Mouse (Mus musculus) intestine, embryonic 15.5 days (tissue): Measurements from ENCODE around the gene C530025M09Rik. TPM values are rescaled to one million over a fixed set of nuclear protein-coding genes. Genes with fewer than 3 reads are reported as not detected.

ENCODE experiments used
- ATAC-seq: fragments of 200-750 bp; cut with Nextera tagmentation; 2 replicates; pipeline ENCODE4 v1.8.0; 2017; ENCODE audit warnings: moderate TSS enrichment, moderate library complexity
- H3K27ac ChIP-seq: fragments of 300-500 bp; sonication (generic); 2 replicates; pipeline ENCODE4 v1.5.1; 2015; ENCODE audit warnings: mild to moderate bottlenecking, inconsistent platforms
- H3K27me3 ChIP-seq: fragments of 300-500 bp; sonication (generic); replicated peaks from 2 replicates; pipeline ENCODE4 v1.6.1; 2015; ENCODE audit warnings: inconsistent platforms
- H3K36me3 ChIP-seq: fragments of 300-500 bp; sonication (generic); 2 replicates; pipeline ENCODE4 v1.6.1; 2015; ENCODE audit warnings: inconsistent platforms
- H3K4me1 ChIP-seq: fragments of 300-500 bp; sonication (generic); replicated peaks from 2 replicates; pipeline ENCODE4 v1.6.1; 2015; ENCODE audit warnings: inconsistent platforms
- H3K4me2 ChIP-seq: fragments of 300-500 bp; sonication (generic); replicated peaks from 2 replicates; pipeline ENCODE4 v1.6.1; 2015; ENCODE audit warnings: mild to moderate bottlenecking, inconsistent platforms
- H3K4me3 ChIP-seq: fragments of 300-500 bp; sonication (generic); replicated peaks from 2 replicates; pipeline ENCODE4 v1.5.1; 2015; ENCODE audit warnings: inconsistent platforms
- H3K9ac ChIP-seq: fragments of 300-500 bp; sonication (generic); 2 replicates; pipeline ENCODE4 v1.6.1; 2015; ENCODE audit warnings: inconsistent platforms
- H3K9me3 ChIP-seq: fragments of 300-500 bp; sonication (generic); 2 replicates; pipeline ENCODE4 v1.6.1; 2016; ENCODE audit warnings: inconsistent platforms
- WGBS: fragments of 180-500 bp; shearing (Covaris S2); methylation state at CpG from one replicate; pipeline ENCODE4 v1.1.7; 2015; 5-methylcytosine and 5-hydroxymethylcytosine counted together
- polyA plus RNA-seq: library from polyadenylated mRNA; unstranded; fragments of >200 nt; fragmentation: Nextera tagmentation; extraction: Ambion mirVana; gene quantifications from 2 replicates; pipeline ENCODE4 v1.2.1, GENCODE M21; 2015

The C530025M09Rik gene
- 0.25 TPM in 1 of 2 replicates, not detected in the other for polyA plus RNA-seq

DNA sequence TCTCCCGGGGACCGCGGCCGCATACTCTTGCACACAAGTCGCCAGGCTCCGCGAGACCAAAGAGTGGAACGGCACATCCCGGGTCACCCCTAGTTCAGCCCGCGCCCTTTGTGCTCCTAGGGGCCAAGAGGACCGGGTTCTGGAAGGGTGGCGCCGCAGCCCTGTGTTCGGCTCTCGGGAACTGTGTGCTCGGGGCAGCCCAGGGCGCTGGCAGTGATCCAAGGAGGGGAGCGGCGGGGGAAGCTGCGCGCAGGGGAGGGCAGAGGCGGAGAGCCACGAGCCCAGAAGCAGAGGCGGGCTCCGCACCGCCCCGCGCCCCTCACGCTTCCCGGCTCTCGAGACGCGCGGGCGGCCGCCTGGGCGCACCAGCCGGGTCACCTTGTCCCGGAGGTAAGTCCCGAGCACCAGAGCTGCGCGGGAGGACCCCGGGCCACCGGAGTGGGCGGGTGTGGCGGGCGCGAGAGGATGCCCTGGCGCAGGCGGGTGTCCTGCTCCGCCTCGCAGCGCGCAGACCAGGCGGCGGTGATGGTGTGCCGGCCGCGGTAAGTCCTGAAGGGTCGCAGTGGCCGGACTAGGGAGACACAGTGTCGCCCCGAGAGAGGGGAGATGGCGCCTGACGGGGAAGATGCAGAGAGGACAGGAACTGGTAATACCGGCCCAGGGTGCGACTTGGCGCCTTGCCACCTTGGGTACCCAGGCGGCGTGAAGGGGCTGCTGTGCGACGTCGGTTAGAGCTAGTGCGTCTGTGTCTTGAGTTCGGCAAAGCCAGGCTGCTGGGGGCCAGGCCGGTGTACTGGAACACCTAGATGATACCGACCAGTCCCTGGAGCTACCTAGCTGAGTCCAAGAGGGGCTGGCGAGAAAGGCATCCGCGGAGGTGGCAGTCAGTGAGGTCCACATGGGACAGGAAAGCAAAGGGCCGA lies at the start of gene C530025M09Rik:
C530025M09Rik (minus strand) TSS at position 678 of the 923 bp plus-strand sequence.
- H3K27me3 ChIP-seq: peaks cover 39% of the 10 kb centered on the region
- peak within 1 kb of the TSS; percentile 48 for H3K4me3 ChIP-seq
- H3K4me2 ChIP-seq: peak within 1 kb of the TSS; percentile 91
- peak within 1 kb of the TSS; percentile 30 for H3K9ac ChIP-seq
- no peak within 1 kb of the TSS for H3K27ac ChIP-seq
- H3K36me3 ChIP-seq: no peaks in the 10 kb centered on the region
- H3K9me3 ChIP-seq: no peaks in the 10 kb centered on the region
- WGBS: under 1% methylated on average over 75 of the region's 82 CpGs
- peak; percentile 92 for ATAC-seq
- H3K4me1 ChIP-seq: peaks cover 17% of the 10 kb centered on the region; the same call in 1 of the 2 replicates

DNA sequence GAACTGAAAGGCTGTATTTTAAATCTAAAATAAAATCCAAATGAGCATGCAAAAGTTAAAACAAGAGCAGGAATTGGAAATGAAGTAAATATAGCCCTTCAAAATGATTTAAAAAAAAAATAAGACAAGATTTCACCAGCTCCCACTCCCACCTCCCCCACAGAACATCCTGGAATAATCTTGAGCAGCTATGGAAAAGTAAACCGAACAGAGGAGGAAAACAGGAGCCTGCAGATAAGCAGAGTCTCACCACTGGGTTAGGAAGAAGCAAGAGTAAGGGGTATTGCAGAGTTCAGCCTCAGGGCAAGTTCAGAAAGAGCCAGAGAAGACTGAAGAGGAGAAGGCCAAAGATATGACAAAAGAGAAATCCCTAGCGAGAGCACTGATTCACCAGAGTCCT lies 46.9 kb upstream of the C530025M09Rik start:
- H3K27ac ChIP-seq: no peak overlapping the region
- H3K9ac ChIP-seq: no peak overlapping the region
- no peaks in the 10 kb centered on the region for H3K36me3 ChIP-seq
- 53% methylated on average over 2 of the region's 2 CpGs for WGBS
- H3K27me3 ChIP-seq: no peaks in the 10 kb centered on the region
- ATAC-seq: no peak
- H3K4me2 ChIP-seq: no peak overlapping the region
- no peaks in the 10 kb centered on the region for H3K4me1 ChIP-seq
- H3K4me3 ChIP-seq: no peak overlapping the region
- no peaks in the 10 kb centered on the region for H3K9me3 ChIP-seq

DNA sequence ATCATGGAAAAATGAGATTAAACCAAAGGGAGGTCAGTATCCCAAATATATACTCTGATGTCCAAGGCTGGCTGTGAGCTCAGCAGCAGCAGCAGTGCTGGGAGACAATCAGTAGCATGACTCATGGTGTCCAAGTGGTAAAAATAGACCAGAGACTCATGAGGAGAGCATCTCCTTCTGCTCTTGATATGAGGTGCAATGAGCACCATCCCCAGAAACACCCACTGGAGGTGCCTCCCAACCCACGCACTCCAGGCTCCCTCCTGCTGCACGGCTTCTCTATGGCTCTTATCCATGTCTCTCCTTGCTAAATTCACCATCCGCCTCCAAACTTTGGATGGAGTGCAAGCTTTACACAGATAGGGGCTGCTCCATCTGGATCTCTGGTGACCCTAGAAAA lies 42.3 kb upstream of the C530025M09Rik start:
- WGBS: 84% methylated on average over 3 of the region's 3 CpGs
- Histone ChIP-seq H3K9ac (no peak overlapping the region), H3K4me2 (no peak overlapping the region), H3K9me3 (no peaks in the 10 kb centered on the region), H3K4me3 (no peak overlapping the region), H3K36me3 (no peaks in the 10 kb centered on the region), H3K4me1 (no peaks in the 10 kb centered on the region), H3K27me3 (no peaks in the 10 kb centered on the region), H3K27ac (no peak overlapping the region)
- no peak for ATAC-seq

DNA sequence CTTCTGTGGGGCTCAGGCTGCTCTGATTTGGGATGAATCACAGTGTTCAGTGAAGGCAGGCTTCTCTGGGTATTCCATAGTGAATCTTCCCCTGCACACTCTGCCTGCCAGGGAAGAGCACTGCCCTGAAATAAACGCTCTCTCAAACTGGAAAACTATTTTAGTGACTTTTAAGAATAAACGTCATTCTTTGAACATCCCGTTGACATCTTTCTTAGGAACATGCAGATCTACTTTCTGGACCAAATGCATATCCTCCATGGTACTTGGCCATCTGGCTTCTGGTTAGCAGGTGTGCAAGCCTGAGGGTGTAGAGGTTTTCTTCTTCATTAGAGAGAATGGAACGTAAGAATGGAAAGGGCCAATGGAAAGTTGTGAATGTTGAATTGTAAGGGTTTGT lies 41.5 kb upstream of the C530025M09Rik start:
- no peak for ATAC-seq
- no peak overlapping the region for H3K4me2 ChIP-seq
- H3K9ac ChIP-seq: no peak overlapping the region
- 86% methylated on average over 4 of the region's 4 CpGs for WGBS
- H3K27ac ChIP-seq: no peak overlapping the region
- no peaks in the 10 kb centered on the region for H3K4me1 ChIP-seq
- H3K9me3 ChIP-seq: no peaks in the 10 kb centered on the region
- no peaks in the 10 kb centered on the region for H3K36me3 ChIP-seq
- H3K4me3 ChIP-seq: no peak overlapping the region
- no peaks in the 10 kb centered on the region for H3K27me3 ChIP-seq

DNA sequence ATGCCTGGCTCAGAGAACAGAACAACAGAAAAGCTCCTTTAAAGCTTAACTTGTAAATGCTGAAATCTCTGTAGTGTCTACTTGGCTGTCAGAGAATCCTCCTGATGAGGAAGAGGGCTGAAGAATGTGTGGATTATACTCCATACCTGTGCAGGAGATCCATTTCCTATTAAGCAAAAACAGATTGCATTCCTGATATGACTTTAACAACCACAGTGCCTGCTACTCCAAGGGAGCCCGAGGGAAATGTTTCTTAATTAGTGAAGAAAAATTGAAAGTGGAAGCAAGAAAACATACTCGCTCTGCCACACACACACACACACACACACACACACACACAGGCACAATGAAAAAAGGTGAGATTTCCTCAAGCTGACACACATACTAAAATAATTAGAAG lies 39.5 kb upstream of the C530025M09Rik start:
- ATAC-seq: no peak
- no peak overlapping the region for H3K4me2 ChIP-seq
- H3K27ac ChIP-seq: no peak overlapping the region
- no peaks in the 10 kb centered on the region for H3K36me3 ChIP-seq
- 70% methylated on average over 2 of the region's 2 CpGs for WGBS
- H3K9me3 ChIP-seq: no peaks in the 10 kb centered on the region
- H3K4me3 ChIP-seq: no peak overlapping the region
- no peaks in the 10 kb centered on the region for H3K27me3 ChIP-seq
- no peaks in the 10 kb centered on the region for H3K4me1 ChIP-seq
- H3K9ac ChIP-seq: no peak overlapping the region

DNA sequence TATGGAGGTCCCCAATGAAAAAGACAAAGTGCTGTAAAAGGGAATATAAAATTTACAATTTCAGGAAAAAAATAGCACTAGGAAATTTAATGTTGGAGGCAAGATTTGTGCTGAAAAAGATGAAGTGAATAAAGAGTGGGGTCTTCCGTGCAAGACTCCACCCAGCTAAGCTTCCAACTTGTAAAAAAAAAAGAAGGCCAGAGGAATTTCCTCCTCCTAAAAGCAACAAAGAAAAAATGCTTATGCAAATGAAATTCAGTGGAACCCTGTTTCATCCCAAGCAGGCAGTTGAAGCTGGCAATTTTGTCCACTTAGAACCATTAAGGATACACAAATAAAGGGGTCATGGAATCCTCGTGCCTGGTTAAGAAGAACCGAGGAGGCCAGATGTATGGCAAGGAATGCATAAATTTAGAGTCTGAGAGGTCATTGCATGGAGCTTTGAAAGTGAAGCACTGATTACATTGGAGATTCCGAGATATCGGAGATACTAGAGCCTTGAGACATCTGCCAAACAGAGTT lies 35.0 kb upstream of the C530025M09Rik start:
- Histone ChIP-seq H3K9ac (no peak overlapping the region), H3K4me3 (no peak overlapping the region), H3K9me3 (no peaks in the 10 kb centered on the region), H3K4me1 (no peaks in the 10 kb centered on the region), H3K36me3 (no peaks in the 10 kb centered on the region), H3K27me3 (no peaks in the 10 kb centered on the region), H3K27ac (no peak overlapping the region), H3K4me2 (no peak overlapping the region)
- no peak for ATAC-seq
- 53% methylated on average over 5 of the region's 5 CpGs for WGBS

DNA sequence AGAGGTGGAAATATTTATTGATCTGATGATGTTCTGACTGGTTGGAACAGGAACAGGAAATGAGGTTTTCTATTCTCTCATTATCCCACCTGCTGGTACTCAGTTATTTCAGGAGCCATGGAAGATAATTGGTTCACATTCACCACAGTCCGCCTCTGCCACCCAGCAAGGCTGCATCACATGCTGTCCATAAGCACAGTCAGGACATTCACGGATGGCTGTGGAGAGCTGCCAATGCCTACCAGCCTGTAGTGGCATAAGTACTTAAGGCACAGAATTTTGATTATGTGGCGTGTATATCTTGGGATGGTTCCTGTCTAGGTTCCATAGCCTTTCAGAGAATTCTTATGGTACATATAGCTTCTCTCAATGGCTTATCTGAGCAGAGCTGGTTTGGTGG lies 30.0 kb upstream of the C530025M09Rik start:
- WGBS: 94% methylated on average over 3 of the region's 3 CpGs

DNA sequence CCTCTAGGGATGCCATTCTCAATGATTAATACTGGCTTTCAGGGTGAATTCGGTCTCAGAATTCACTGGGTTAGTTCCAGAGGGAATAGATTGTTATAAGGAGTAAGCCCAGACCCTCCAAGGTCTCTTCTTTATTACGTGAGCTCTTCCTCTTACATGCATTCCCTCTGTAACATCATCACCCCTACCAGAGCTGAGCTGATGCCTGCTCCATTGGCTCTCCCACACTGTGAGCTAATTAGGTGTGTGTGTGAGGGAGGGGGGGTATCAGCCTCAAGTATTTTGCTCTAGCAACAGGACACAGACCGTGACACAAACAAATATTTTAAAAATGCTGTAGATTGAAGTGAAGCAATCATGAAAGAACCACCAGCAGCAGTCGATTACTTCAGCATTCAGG lies 17.8 kb upstream of the C530025M09Rik start:
- ATAC-seq: no peak
- Histone ChIP-seq H3K27me3 (no peaks in the 10 kb centered on the region), H3K4me1 (no peaks in the 10 kb centered on the region), H3K27ac (no peak overlapping the region), H3K4me3 (no peak overlapping the region), H3K9me3 (no peaks in the 10 kb centered on the region), H3K36me3 (no peaks in the 10 kb centered on the region), H3K4me2 (no peak overlapping the region), H3K9ac (no peak overlapping the region)
- WGBS: 54% methylated on average over 4 of the region's 4 CpGs

More for the DNA sequence above, 30.0 kb upstream of the C530025M09Rik start:
- Histone ChIP-seq H3K36me3 (no peaks in the 10 kb centered on the region), H3K9ac (no peak overlapping the region), H3K4me2 (no peak overlapping the region), H3K4me3 (no peak overlapping the region), H3K27me3 (no peaks in the 10 kb centered on the region), H3K9me3 (no peaks in the 10 kb centered on the region), H3K4me1 (no peaks in the 10 kb centered on the region), H3K27ac (no peak overlapping the region)
- ATAC-seq: no peak

DNA sequence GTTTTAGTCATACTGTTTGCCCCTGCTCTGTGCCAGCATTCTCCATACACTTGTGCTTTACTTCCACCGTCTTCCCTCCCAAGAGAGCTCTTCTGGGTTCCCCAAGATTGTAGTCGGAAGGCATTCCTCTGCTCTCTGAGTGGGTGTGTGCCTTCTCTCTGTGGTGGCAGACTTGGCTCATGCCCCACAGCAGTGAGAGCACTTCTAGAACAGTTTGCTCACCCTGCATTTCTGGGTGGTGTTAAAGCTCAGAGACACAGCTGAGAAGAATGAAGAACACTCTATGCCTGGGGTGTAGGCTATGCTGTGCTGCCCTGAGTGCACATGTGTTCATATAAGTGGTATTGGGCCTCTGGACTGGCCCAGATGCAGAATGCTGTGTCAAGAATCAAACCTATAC lies 13.6 kb upstream of the C530025M09Rik start:
- no peak for ATAC-seq
- no peak overlapping the region for H3K4me2 ChIP-seq
- H3K9ac ChIP-seq: no peak overlapping the region
- H3K4me3 ChIP-seq: no peak overlapping the region
- H3K9me3 ChIP-seq: no peaks in the 10 kb centered on the region
- H3K27me3 ChIP-seq: no peaks in the 10 kb centered on the region
- H3K27ac ChIP-seq: no peak overlapping the region
- H3K36me3 ChIP-seq: no peaks in the 10 kb centered on the region
- WGBS: 73% methylated on average over 2 of the region's 2 CpGs
- H3K4me1 ChIP-seq: no peaks in the 10 kb centered on the region

DNA sequence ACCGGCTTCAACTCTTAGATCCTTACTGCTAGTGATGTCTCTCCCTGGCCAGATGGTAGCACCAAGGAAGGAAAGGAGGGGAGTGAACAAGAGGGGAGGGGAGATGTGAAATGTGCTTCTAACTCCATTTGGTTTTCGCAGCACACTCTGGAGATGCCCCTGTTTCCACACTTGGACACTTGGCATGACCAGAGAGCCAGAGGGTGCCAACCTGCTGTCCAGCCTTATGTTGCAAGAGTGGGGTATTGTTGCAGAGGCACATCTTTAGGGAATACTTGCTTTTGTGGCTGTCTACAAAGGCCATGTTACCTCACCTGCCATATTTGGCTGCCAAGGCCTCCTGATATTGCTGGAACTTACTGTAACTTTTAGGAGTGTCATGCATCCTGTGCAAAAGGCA lies 8.7 kb upstream of the C530025M09Rik start:
- Histone ChIP-seq H3K9ac (no peak overlapping the region), H3K27me3 (no peaks in the 10 kb centered on the region), H3K4me1 (no peaks in the 10 kb centered on the region), H3K36me3 (no peaks in the 10 kb centered on the region), H3K9me3 (no peaks in the 10 kb centered on the region), H3K4me3 (no peak overlapping the region), H3K27ac (no peak overlapping the region), H3K4me2 (no peak overlapping the region)
- WGBS: 74% methylated on average over 2 of the region's 2 CpGs
- no peak for ATAC-seq

DNA sequence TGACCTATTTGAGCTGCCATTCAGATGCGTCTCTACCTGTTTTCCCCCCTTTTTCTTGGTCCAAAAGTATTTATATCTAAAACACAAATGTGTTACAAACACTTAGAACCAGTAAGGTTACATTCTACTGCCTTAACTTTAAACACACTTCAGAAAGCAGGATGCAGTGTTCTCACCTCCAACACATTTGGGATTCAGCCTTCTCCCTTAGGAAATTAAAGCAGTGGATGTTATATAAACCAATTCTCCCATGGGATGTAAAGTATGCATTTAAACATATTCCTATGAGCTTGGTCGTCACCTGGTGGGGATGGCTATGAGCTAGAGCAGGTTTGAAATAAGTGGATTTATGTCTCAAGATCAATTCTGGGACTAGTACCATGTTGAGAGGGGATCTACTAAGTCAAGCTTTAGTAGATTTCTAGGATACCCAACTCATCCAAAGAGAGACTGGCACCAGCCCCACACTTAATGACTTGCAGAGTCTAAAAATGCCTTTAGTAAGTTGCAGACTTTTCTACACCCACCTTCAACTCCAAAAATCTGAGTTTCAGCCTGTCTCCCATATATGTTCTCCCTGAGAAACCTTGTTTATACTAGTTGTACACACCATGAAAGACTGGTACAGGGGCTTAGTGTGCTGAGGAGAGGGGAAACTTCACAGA lies 5.6 kb upstream of the C530025M09Rik start:
- 86% methylated on average over 2 of the region's 2 CpGs for WGBS
- Histone ChIP-seq H3K36me3 (no peaks in the 10 kb centered on the region), H3K4me3 (no peak overlapping the region), H3K4me2 (no peak overlapping the region), H3K4me1 (peaks cover 2% of the 10 kb centered on the region; the same call in 1 of the 2 replicates), H3K27ac (no peak overlapping the region), H3K9ac (no peak overlapping the region), H3K9me3 (no peaks in the 10 kb centered on the region), H3K27me3 (peaks cover 11% of the 10 kb centered on the region)
- ATAC-seq: no peak

DNA sequence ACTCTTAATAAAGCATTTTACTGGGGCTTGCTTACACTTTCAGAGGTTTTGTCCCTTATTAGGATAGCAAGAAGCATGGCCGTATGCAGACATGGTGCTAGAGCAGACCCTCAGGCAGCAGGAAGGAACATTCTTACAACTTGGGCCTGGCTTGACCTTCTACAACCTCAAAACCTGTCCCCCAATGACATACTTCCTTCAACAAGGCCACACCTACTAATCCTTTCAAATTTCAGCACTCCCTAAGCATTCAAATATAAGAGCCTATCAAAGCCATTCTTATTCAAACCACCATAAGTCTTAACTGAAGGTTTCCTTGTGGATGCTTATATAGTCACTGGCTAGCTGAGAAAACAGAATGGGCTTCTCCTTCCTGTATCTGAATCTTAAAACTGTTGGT lies 4.1 kb upstream of the C530025M09Rik start:
- H3K27ac ChIP-seq: no peak overlapping the region
- no peak for ATAC-seq
- WGBS: 91% methylated on average over 1 of the region's 1 CpGs

More for the DNA sequence above, 4.1 kb upstream of the C530025M09Rik start:
- Histone ChIP-seq H3K27me3 (peaks cover 26% of the 10 kb centered on the region), H3K9ac (no peak overlapping the region), H3K36me3 (no peaks in the 10 kb centered on the region), H3K4me3 (no peak overlapping the region), H3K4me2 (no peak overlapping the region), H3K9me3 (no peaks in the 10 kb centered on the region), H3K4me1 (peaks cover 15% of the 10 kb centered on the region; the same call in 1 of the 2 replicates)
